Mouse (Mus musculus): ENCODE measurements around the gene Slc22a2.

DNA sequence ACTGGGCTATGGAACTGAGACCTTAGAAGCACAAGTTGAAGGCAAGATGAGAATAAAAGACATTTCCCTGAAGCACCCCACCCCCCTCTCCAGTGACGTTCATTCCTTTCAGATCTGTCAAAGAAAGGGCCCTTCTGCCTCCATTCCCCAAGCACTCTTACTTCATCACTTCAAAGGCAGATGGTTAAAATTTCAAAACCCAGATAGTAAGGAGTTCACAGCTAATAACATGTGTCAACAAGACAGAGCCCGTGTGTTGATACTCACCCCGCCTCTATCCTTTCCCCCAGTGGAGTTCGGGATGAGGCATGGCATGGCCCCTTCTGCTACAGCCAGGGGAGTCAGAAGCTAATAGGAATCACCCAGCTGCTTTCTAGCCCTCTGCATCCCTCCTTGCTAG is 31.5 kb downstream of the Slc22a2 start:
- TF ChIP-seq POLR2A (IDR thresholded peaks at IDR 0.05; ENCODE audit: control insufficient read depth, extremely low read depth, insufficient read depth, low read length, poor library complexity), result no peak
- TF ChIP-seq CTCF (IDR thresholded peaks at IDR 0.05; ENCODE audit: borderline replicate concordance, control insufficient read depth, extremely low read depth, insufficient read depth, low read length, poor library complexity), result no peak
